Comparison of ENCODE assay signal across 18 mouse cellular contexts in genomic region chr17:84573305-84573704, GRCm38 (mm10). TPM values are rescaled to one million over a fixed set of nuclear protein-coding genes. Genes with fewer than 3 reads are reported as not detected.
DNase-seq lines count a peak whose midpoint lies in the region; ATAC-seq and TF ChIP-seq lines count a peak whose summit lies in the region.
"Had no signal": no experiment of that assay in that cellular context is flagged by ENCODE, and none has a peak within 500 bp of the region (broad histone marks: within the 10 kb centered on the region; RNA-seq: fewer than 3 reads in every experiment).

No protein-coding gene starts in this region.

- peaks cover 22% of the 10 kb centered on the region; the same call in 1 of the 2 replicates for H3K36me3 ChIP-seq in lung, embryonic 14.5 days (ENCODE audit: insufficient read depth)
- peaks cover 33% of the 10 kb centered on the region for H3K36me3 ChIP-seq in limb, embryonic 14.5 days (ENCODE audit: control insufficient read depth, insufficient read depth, low read length)
- H3K36me3 ChIP-seq in stomach, embryonic 15.5 days: 0 out of 2 replicates have a peak, but pooled peaks cover 4% of the 10 kb centered on the region
- no peaks in the 10 kb centered on the region for H3K36me3 ChIP-seq in thymus, adult 2 months (ENCODE audit: control insufficient read depth, insufficient read depth, low read length)
- H3K36me3 ChIP-seq: heart, embryonic 12.5 days; hindbrain, embryonic 15.5 days; midbrain, embryonic 13.5 days; neural tube, embryonic 15.5 days had no signal

- no peak overlapping the region for H3K27ac ChIP-seq in lung, embryonic 14.5 days (ENCODE audit: low read depth)
- no peak overlapping the region for H3K27ac ChIP-seq in limb, embryonic 14.5 days (replicated peaks; ENCODE audit: low read depth, low read length)
- peak overlapping the region; percentile 54 for H3K27ac ChIP-seq in stomach, embryonic 15.5 days
- H3K27ac ChIP-seq in thymus, adult 2 months (ENCODE audit: control insufficient read depth, insufficient read depth, low read length): no peak overlapping the region
- H3K27ac ChIP-seq: forebrain, embryonic 13.5 days; hindbrain, embryonic 15.5 days; midbrain, embryonic 13.5 days; neural tube, embryonic 15.5 days had no signal

- H3K4me1 ChIP-seq in lung, embryonic 14.5 days (ENCODE audit: insufficient read depth): no peaks in the 10 kb centered on the region
- H3K4me1 ChIP-seq in lung, adult 2 months (ENCODE audit: control insufficient read depth, insufficient read depth, low read length): no peaks in the 10 kb centered on the region
- no peaks in the 10 kb centered on the region for H3K4me1 ChIP-seq in limb, embryonic 14.5 days (ENCODE audit: control insufficient read depth, insufficient read depth, low read length)
- no peaks in the 10 kb centered on the region for H3K4me1 ChIP-seq in stomach, embryonic 15.5 days
- no peaks in the 10 kb centered on the region for H3K4me1 ChIP-seq in thymus, adult 2 months (replicated peaks; ENCODE audit: control insufficient read depth, insufficient read depth, low read length)
- H3K4me1 ChIP-seq: forebrain, embryonic 13.5 days; hindbrain, embryonic 15.5 days; neural tube, embryonic 15.5 days had no signal

- H3K27me3 ChIP-seq in lung, embryonic 14.5 days (ENCODE audit: insufficient read depth, low read length): no peaks in the 10 kb centered on the region
- H3K27me3 ChIP-seq in limb, embryonic 14.5 days (ENCODE audit: control insufficient read depth, insufficient read depth, low read length): no peaks in the 10 kb centered on the region
- no peaks in the 10 kb centered on the region for H3K27me3 ChIP-seq in stomach, embryonic 15.5 days (replicated peaks)
- H3K27me3 ChIP-seq in thymus, adult 2 months (ENCODE audit: control insufficient read depth, insufficient read depth, low read length): no peaks in the 10 kb centered on the region
- H3K27me3 ChIP-seq: forebrain, embryonic 13.5 days; heart, embryonic 12.5 days; hindbrain, embryonic 15.5 days; midbrain, embryonic 13.5 days; neural tube, embryonic 15.5 days had no signal

- no peak for ATAC-seq in lung, embryonic 14.5 days (ENCODE audit: insufficient read depth)
- 0 out of 2 replicates have a peak, but pooled peaks have one; percentile 10 for ATAC-seq in limb, embryonic 14.5 days (ENCODE audit: low FRiP score, low read depth)
- no peak for ATAC-seq in stomach, embryonic 15.5 days (ENCODE audit: insufficient read depth, low FRiP score, low read depth)
- ATAC-seq: CD4-positive, CD25-positive, alpha-beta regulatory T cell, adult 4 months; forebrain, embryonic 13.5 days; midbrain, embryonic 13.5 days had no signal

- 88% methylated on average over 9 of the region's 9 CpGs for WGBS in lung, embryonic 14.5 days
- 82% methylated on average over 9 of the region's 9 CpGs for WGBS in lung, adult 2 months
- 94% methylated on average over 9 of the region's 9 CpGs for WGBS in limb, embryonic 14.5 days
- 86% methylated on average over 9 of the region's 9 CpGs for WGBS in stomach, embryonic 15.5 days
- 93% methylated on average over 9 of the region's 9 CpGs for WGBS in thymus, adult 2 months

- peak; percentile 47 for DNase-seq in gastrocnemius, postnatal 14 days
- no peak for DNase-seq in gastrocnemius, postnatal 36 days
- DNase-seq in lung, embryonic 14.5 days: peak; percentile 56
- DNase-seq in lung, adult 2 months: no peak
- DNase-seq in limb, embryonic 14.5 days (ENCODE audit: low spot score): peak; percentile 63
- DNase-seq in thymus, adult 2 months: no peak
- DNase-seq: cerebellum, adult 9-11 months; kidney, adult 18-20 months; layer of hippocampus, postnatal 36 days had no signal

- H3K4me2 ChIP-seq in lung, embryonic 14.5 days: no peak overlapping the region
- no peak overlapping the region for H3K4me2 ChIP-seq in limb, embryonic 14.5 days (replicated peaks; ENCODE audit: low read depth, low read length, severe bottlenecking)
- no peak overlapping the region for H3K4me2 ChIP-seq in stomach, embryonic 15.5 days
- H3K4me2 ChIP-seq: forebrain, embryonic 13.5 days; heart, embryonic 12.5 days; hindbrain, embryonic 15.5 days; liver, embryonic 11.5 days; midbrain, embryonic 13.5 days; neural tube, embryonic 15.5 days had no signal

- no peak overlapping the region for H3K9ac ChIP-seq in lung, embryonic 14.5 days
- no peak overlapping the region for H3K9ac ChIP-seq in limb, embryonic 14.5 days (ENCODE audit: low read depth, low read length, severe bottlenecking)
- H3K9ac ChIP-seq in stomach, embryonic 15.5 days: no peak overlapping the region
- H3K9ac ChIP-seq: forebrain, embryonic 13.5 days; heart, embryonic 12.5 days; hindbrain, embryonic 15.5 days; midbrain, embryonic 13.5 days; neural tube, embryonic 15.5 days had no signal

- H3K9me3 ChIP-seq in lung, embryonic 14.5 days (ENCODE audit: low read depth, low read length): no peaks in the 10 kb centered on the region
- no peaks in the 10 kb centered on the region for H3K9me3 ChIP-seq in limb, embryonic 14.5 days (ENCODE audit: control insufficient read depth, low read length)
- no peaks in the 10 kb centered on the region for H3K9me3 ChIP-seq in stomach, embryonic 15.5 days
- H3K9me3 ChIP-seq: forebrain, embryonic 13.5 days; heart, embryonic 12.5 days; hindbrain, embryonic 15.5 days; midbrain, embryonic 13.5 days; neural tube, embryonic 15.5 days had no signal

- TF ChIP-seq CTCF in lung, embryonic 14.5 days (IDR thresholded peaks at IDR 0.05; ENCODE audit: low read depth): no peak
- no peak for TF ChIP-seq CTCF in lung, adult 2 months (IDR thresholded peaks at IDR 0.05; ENCODE audit: insufficient read depth, low read length)
- no peak for TF ChIP-seq CTCF in thymus, adult 2 months (IDR thresholded peaks at IDR 0.05; ENCODE audit: borderline replicate concordance, control insufficient read depth, extremely low read depth, insufficient read depth, low read length, poor library complexity)

- no peak for TF ChIP-seq POLR2A in lung, adult 2 months (IDR thresholded peaks at IDR 0.05; ENCODE audit: borderline replicate concordance, extremely low read depth, low read depth, low read length)
- TF ChIP-seq POLR2A in limb, embryonic 14.5 days (IDR thresholded peaks at IDR 0.05; ENCODE audit: borderline replicate concordance, extremely low read depth, insufficient read depth, insufficient read length): no peak
- no peak for TF ChIP-seq POLR2A in thymus, adult 2 months (IDR thresholded peaks at IDR 0.05; ENCODE audit: control insufficient read depth, extremely low read depth, insufficient read depth, low read length, poor library complexity)

- intact Hi-C loops in gastrocnemius, postnatal 14 days (cut with DNase I; ENCODE audit: low total_unique reads): no loop called here
- intact Hi-C loops in gastrocnemius, postnatal 36 days (cut with DNase I): no loop called here

- H3K4me3 ChIP-seq in lung, embryonic 14.5 days (ENCODE audit: low read depth, low read length): no peak overlapping the region
- no peak overlapping the region for H3K4me3 ChIP-seq in lung, adult 2 months (replicated peaks; ENCODE audit: extremely low read depth, low read depth, low read length)
- no peak overlapping the region for H3K4me3 ChIP-seq in limb, embryonic 14.5 days (replicated peaks; ENCODE audit: low read length)
- H3K4me3 ChIP-seq in stomach, embryonic 15.5 days (replicated peaks): no peak overlapping the region
- no peak overlapping the region for H3K4me3 ChIP-seq in thymus, adult 2 months (ENCODE audit: control insufficient read depth, insufficient read depth, low read length)
- H3K4me3 ChIP-seq: forebrain, embryonic 13.5 days; heart, embryonic 12.5 days; hindbrain, embryonic 15.5 days; midbrain, embryonic 13.5 days; neural tube, embryonic 15.5 days had no signal

RNA-seq across cellular contexts. Expression of gene Dync2li1, which starts 53.0 kb away (rescaled TPM):
- total RNA-seq in gastrocnemius, postnatal 14 days (2021): 1 to 10 TPM; 3.1 to 3.5 TPM
- total RNA-seq in gastrocnemius, postnatal 36 days (2021): 1 to 10 TPM; 2.6 to 3.3 TPM
- polyA plus RNA-seq in lung, embryonic 14.5 days (2014; fragmentation: Nextera tagmentation; extraction: Ambion mirVana): 33.8 and 36.5 TPM in 2 replicates
- 5.5 and 11.4 TPM in 2 replicates for polyA plus RNA-seq in lung, adult 2 months (2012; rRNA removed)
- 17.2 and 21.0 TPM in 2 replicates for polyA plus RNA-seq in limb, embryonic 14.5 days (2012; rRNA removed)
- polyA plus RNA-seq in limb, embryonic 14.5 days (2014; fragmentation: Nextera tagmentation; extraction: Ambion mirVana): 29.9 and 33.0 TPM in 2 replicates
- 27.8 and 31.4 TPM in 2 replicates for polyA plus RNA-seq in stomach, embryonic 15.5 days (2015; fragmentation: Nextera tagmentation; extraction: Ambion mirVana)
- 0.84 and 1.1 TPM in 2 replicates for polyA plus RNA-seq in thymus, adult 2 months (2012; rRNA removed)
- total RNA-seq: MEL had no signal

Comparison
In these comparisons a context has a peak if more than half of its experiments do, and no peak if none do; other contexts are left out.
1. DNase-seq: peak in gastrocnemius, postnatal 14 days (single experiment), lung, embryonic 14.5 days (single experiment) and limb, embryonic 14.5 days (single experiment); none in gastrocnemius, postnatal 36 days (0 of 2), lung, adult 2 months (single experiment) and thymus, adult 2 months (single experiment).